Mouse (Mus musculus) megakaryocyte, embryonic 14.5 days (primary cell): ENCODE results near the gene 4833439L19Rik.

Experiments
- FLI1 ChIP-seq: IDR thresholded peaks from 2 replicates; pipeline ENCODE4 v1.6.1; 2012; ENCODE audit warnings: low read length, inconsistent platforms, mixed read lengths
- GATA1 ChIP-seq: IDR thresholded peaks from 3 replicates; pipeline ENCODE4 v1.6.1; 2012; ENCODE audit warnings: mixed read lengths, low read length, inconsistent platforms, borderline replicate concordance

DNA sequence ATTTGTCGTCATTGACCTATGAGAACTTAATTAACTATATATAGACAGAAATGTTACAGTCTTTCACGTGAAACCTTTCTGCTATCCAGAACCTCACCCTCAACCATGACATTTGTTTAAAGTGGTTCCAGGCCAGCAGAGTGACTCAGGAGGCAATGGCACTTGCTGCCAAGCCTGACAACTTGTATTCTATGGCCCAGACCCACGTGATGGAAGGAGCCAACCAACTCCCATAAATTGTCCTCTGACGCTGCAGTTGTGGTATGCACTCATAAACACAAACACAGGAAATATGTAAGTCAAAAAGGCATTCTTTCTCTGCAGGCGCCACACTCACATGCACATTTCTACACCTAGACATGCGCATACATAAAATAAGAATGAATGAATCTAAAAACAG is 38.1 kb downstream of the 4833439L19Rik start:
- TF ChIP-seq GATA1 (no peak), FLI1 (no peak)
